Mouse (Mus musculus): Measurements from ENCODE around the gene Akap5. TPM values are rescaled to one million over a fixed set of nuclear protein-coding genes. Genes with fewer than 3 reads are reported as not detected.

Gene Akap5
- polyA plus RNA-seq, 1 experiment from 2014 or later: 10.3 TPM

- H3K4me3 ChIP-seq: no peak overlapping the region
- H3K9me3 ChIP-seq: no peaks in the 10 kb centered on the region
- WGBS: 68% methylated on average over 9 of the region's 9 CpGs
- no peaks in the 10 kb centered on the region for H3K36me3 ChIP-seq (replicated peaks)
- no peak overlapping the region for H3K4me2 ChIP-seq
- no peak overlapping the region for H3K27ac ChIP-seq
- no peaks in the 10 kb centered on the region for H3K27me3 ChIP-seq (replicated peaks)
- no peaks in the 10 kb centered on the region for H3K4me1 ChIP-seq
- H3K9ac ChIP-seq: no peak overlapping the region
- no peak for ATAC-seq (replicated peaks)
Measured at GRCm38 (mm10) chr12:76361405-76362302, 37.0 kb downstream of the Akap5 start.

- H3K9ac ChIP-seq: no peak overlapping the region
- no peak overlapping the region for H3K4me3 ChIP-seq
- H3K27ac ChIP-seq: no peak overlapping the region
- no peaks in the 10 kb centered on the region for H3K36me3 ChIP-seq (replicated peaks)
- H3K9me3 ChIP-seq: no peaks in the 10 kb centered on the region
- no peaks in the 10 kb centered on the region for H3K27me3 ChIP-seq (replicated peaks)
- WGBS: 84% methylated on average over 9 of the region's 9 CpGs
- ATAC-seq (replicated peaks): no peak
- no peak overlapping the region for H3K4me2 ChIP-seq
- peaks cover 6% of the 10 kb centered on the region for H3K4me1 ChIP-seq
Measured at GRCm38 (mm10) chr12:76362303-76362676, 37.6 kb downstream of the Akap5 start.

- WGBS: 92% methylated on average over 3 of the region's 3 CpGs
- Histone ChIP-seq H3K9me3 (no peaks in the 10 kb centered on the region), H3K27ac (no peak overlapping the region), H3K9ac (no peak overlapping the region), H3K4me3 (no peak overlapping the region), H3K4me1 (peaks cover 22% of the 10 kb centered on the region), H3K36me3 (replicated peaks) (no peaks in the 10 kb centered on the region), H3K27me3 (replicated peaks) (no peaks in the 10 kb centered on the region), H3K4me2 (no peak overlapping the region)
- no peak for ATAC-seq (replicated peaks)
Measured at GRCm38 (mm10) chr12:76366276-76366675, 41.6 kb downstream of the Akap5 start.

- H3K27ac ChIP-seq: no peak overlapping the region
- H3K9me3 ChIP-seq: no peaks in the 10 kb centered on the region
- ATAC-seq (replicated peaks): no peak
- H3K9ac ChIP-seq: 0 out of 2 replicates have a peak overlapping the region, but pooled peaks have one; percentile 97
- peaks cover 32% of the 10 kb centered on the region for H3K4me1 ChIP-seq
- H3K27me3 ChIP-seq (replicated peaks): no peaks in the 10 kb centered on the region
- peak overlapping the region; percentile 95 for H3K4me2 ChIP-seq
- 31% methylated on average over 14 of the region's 14 CpGs for WGBS
- no peak overlapping the region for H3K4me3 ChIP-seq
- H3K36me3 ChIP-seq (replicated peaks): no peaks in the 10 kb centered on the region
Measured at GRCm38 (mm10) chr12:76367096-76367995, 42.7 kb downstream of the Akap5 start.

GRCm38 (mm10) chr12:76368201-76368789 is 43.6 kb downstream of the Akap5 start:
- H3K4me3 ChIP-seq: peak overlapping the region; percentile 64
- H3K27ac ChIP-seq: peak overlapping the region; percentile 96
- WGBS: 7% methylated on average over 9 of the region's 9 CpGs
- H3K4me2 ChIP-seq: peak overlapping the region; percentile 95
- no peaks in the 10 kb centered on the region for H3K9me3 ChIP-seq
- H3K27me3 ChIP-seq (replicated peaks): no peaks in the 10 kb centered on the region
- H3K36me3 ChIP-seq (replicated peaks): no peaks in the 10 kb centered on the region
- no peak for ATAC-seq (replicated peaks)
- peaks cover 37% of the 10 kb centered on the region for H3K4me1 ChIP-seq
- H3K9ac ChIP-seq: peak overlapping the region; percentile 97

GRCm38 (mm10) chr12:76368790-76369205 is 44.1 kb downstream of the Akap5 start:
- peak; percentile 58 for ATAC-seq (replicated peaks)
- peak overlapping the region; percentile 95 for H3K4me2 ChIP-seq
- H3K27me3 ChIP-seq (replicated peaks): no peaks in the 10 kb centered on the region
- WGBS: under 1% methylated on average over 26 of the region's 26 CpGs
- no peaks in the 10 kb centered on the region for H3K9me3 ChIP-seq
- peaks cover 37% of the 10 kb centered on the region for H3K4me1 ChIP-seq
- peak overlapping the region; percentile 97 for H3K9ac ChIP-seq
- H3K4me3 ChIP-seq: peak overlapping the region; percentile 64
- no peaks in the 10 kb centered on the region for H3K36me3 ChIP-seq (replicated peaks)
- H3K27ac ChIP-seq: peak overlapping the region; percentile 96

GRCm38 (mm10) chr12:76369206-76369977 is 44.7 kb downstream of the Akap5 start, which contains the start of gene Zbtb25:
Gene Zbtb25 (minus strand): TSS chr12:76369602.
- 1% methylated on average over 95 of the region's 96 CpGs for WGBS
- Histone ChIP-seq H3K4me2 (peak within 1 kb of the TSS; percentile 95), H3K36me3 (replicated peaks) (no peaks in the 10 kb centered on the region), H3K27me3 (replicated peaks) (no peaks in the 10 kb centered on the region), H3K27ac (peak within 1 kb of the TSS; percentile 96), H3K9me3 (no peaks in the 10 kb centered on the region), H3K4me3 (peak within 1 kb of the TSS; percentile 64), H3K4me1 (peaks cover 37% of the 10 kb centered on the region), H3K9ac (peak within 1 kb of the TSS; percentile 97)
- peak; percentile 92 for ATAC-seq (replicated peaks)

- peak within 1 kb of the TSS; percentile 96 for H3K27ac ChIP-seq
- H3K27me3 ChIP-seq (replicated peaks): no peaks in the 10 kb centered on the region
- ATAC-seq (replicated peaks): peak; percentile 69
Measured at GRCm38 (mm10) chr12:76369978-76370830, 45.5 kb downstream of the Akap5 start, which contains the start of gene Zbtb1. Gene Zbtb1 (plus strand): TSS chr12:76370266.

GRCm38 (mm10) chr12:76370831-76371571 is 46.3 kb downstream of the Akap5 start:
- peak overlapping the region; percentile 64 for H3K4me3 ChIP-seq
- no peaks in the 10 kb centered on the region for H3K27me3 ChIP-seq (replicated peaks)
- peak overlapping the region; percentile 95 for H3K4me2 ChIP-seq
- under 1% methylated on average over 62 of the region's 63 CpGs for WGBS
- no peaks in the 10 kb centered on the region for H3K36me3 ChIP-seq (replicated peaks)
- peaks cover 37% of the 10 kb centered on the region for H3K4me1 ChIP-seq
- peak overlapping the region; percentile 96 for H3K27ac ChIP-seq
- H3K9me3 ChIP-seq: no peaks in the 10 kb centered on the region
- peak; percentile 7; the same call in 1 of the 2 replicates for ATAC-seq (replicated peaks)
- peak overlapping the region; percentile 97 for H3K9ac ChIP-seq

More at GRCm38 (mm10) chr12:76369978-76370830, 45.5 kb downstream of the Akap5 start, which contains the start of gene Zbtb1:
- Histone ChIP-seq H3K9ac (peak within 1 kb of the TSS; percentile 97), H3K4me3 (peak within 1 kb of the TSS; percentile 64), H3K4me1 (peaks cover 37% of the 10 kb centered on the region), H3K9me3 (no peaks in the 10 kb centered on the region), H3K36me3 (replicated peaks) (no peaks in the 10 kb centered on the region), H3K4me2 (peak within 1 kb of the TSS; percentile 95)
- WGBS: under 1% methylated on average over 94 of the region's 99 CpGs

- Histone ChIP-seq H3K36me3 (replicated peaks) (no peaks in the 10 kb centered on the region), H3K4me3 (peak overlapping the region; percentile 64), H3K9ac (0 out of 2 replicates have a peak overlapping the region, but pooled peaks have one; percentile 97), H3K27me3 (replicated peaks) (no peaks in the 10 kb centered on the region), H3K4me1 (peaks cover 34% of the 10 kb centered on the region), H3K9me3 (no peaks in the 10 kb centered on the region), H3K4me2 (peak overlapping the region; percentile 95), H3K27ac (no peak overlapping the region)
- ATAC-seq (replicated peaks): no peak
- WGBS: 45% methylated on average over 7 of the region's 7 CpGs
Measured at GRCm38 (mm10) chr12:76372046-76372445, 47.4 kb downstream of the Akap5 start.
